Comparison of ENCODE assay signal across 8 mouse cellular contexts in the genomic region with DNA sequence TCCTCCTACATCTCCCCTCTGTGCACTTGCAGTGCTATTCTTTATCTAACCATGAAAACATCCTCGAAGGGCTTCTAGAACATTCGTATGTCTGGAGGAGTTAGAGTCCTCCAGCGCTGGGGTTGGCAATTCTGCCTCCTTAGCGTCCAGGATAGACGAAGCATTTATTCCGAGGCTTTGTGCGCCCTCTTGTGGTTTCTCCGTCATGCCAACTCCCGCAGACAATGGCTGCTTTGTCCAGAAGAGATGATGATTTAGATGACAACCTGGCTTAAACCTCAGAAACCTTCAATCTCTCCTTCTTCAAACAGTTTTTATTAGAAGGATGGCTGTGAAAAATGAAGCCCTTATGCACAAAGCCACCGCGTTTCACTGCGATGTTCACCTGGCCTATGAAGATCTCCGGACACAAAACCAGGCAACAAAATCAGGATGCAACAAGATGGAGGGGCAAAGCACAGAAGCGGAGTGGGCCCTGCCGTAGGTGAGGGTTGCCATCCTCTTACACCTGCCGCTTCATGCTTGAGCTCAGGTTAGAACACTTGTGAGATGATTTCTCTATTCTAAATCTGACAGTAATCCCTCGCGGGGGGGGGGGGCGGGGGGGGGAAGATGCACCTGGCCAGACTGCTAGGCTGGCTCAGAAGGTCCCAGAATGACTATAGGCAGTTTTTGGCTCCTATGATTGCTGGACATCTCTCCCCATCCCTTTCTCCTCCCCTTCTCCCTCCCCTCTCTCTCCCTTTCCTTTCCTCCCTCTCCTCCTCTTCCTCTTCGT. TPM values are rescaled to one million over a fixed set of nuclear protein-coding genes. Genes with fewer than 3 reads are reported as not detected.
A peak's percentile ranks its signal among the peaks of the same experiment; 100 is the strongest.
DNase-seq lines count a peak whose midpoint lies in the region; ATAC-seq and TF ChIP-seq lines count a peak whose summit lies in the region.

No protein-coding gene starts in this region.

- TF ChIP-seq EP300 in CH12.LX (IDR thresholded peaks at IDR 0.05; ENCODE audit: low read length): no peak
- no peak for TF ChIP-seq EP300 in stomach, postnatal 0 days (optimal IDR thresholded peaks at IDR 0.05)

- peaks cover 2 to 9% of the 10 kb centered on the region in 2 experiments; a peak in 3 of 4 replicates for H3K4me1 ChIP-seq in CH12.LX (ENCODE audit: control insufficient read depth in 1 of 2, insufficient read depth in 2 of 2)
- H3K4me1 ChIP-seq in forebrain, embryonic 14.5 days (ENCODE audit: control insufficient read depth, insufficient read depth, low read length): no peaks in the 10 kb centered on the region
- no peaks in the 10 kb centered on the region for H3K4me1 ChIP-seq in liver, embryonic 15.5 days (replicated peaks)
- H3K4me1 ChIP-seq in neural tube, embryonic 12.5 days: no peaks in the 10 kb centered on the region
- H3K4me1 ChIP-seq in stomach, postnatal 0 days (replicated peaks; ENCODE audit: control insufficient read depth, insufficient read depth): no peaks in the 10 kb centered on the region

- intact Hi-C loops in heart, postnatal 10 days (cut with DNase I): loop anchor here (2.0 to 10.0 kb wide), 6 partner anchors 472 to 1923 kb away; no protein-coding TSS in a partner anchor

- dilution Hi-C loops in CH12.LX (cut with MboI; ENCODE audit: extremely low pct_ligation_motif_present, extremely low pct_unique_long_range_greater_than_20kb, low sequenced_read_pairs): no loop called here

- H3K9ac ChIP-seq in CH12.LX (ENCODE audit: insufficient read depth, low read depth): no peak overlapping the region
- peak overlapping the region; percentile 47; the same call in 1 of the 2 replicates for H3K9ac ChIP-seq in forebrain, embryonic 14.5 days (ENCODE audit: low read length)
- no peak overlapping the region for H3K9ac ChIP-seq in liver, embryonic 15.5 days
- H3K9ac ChIP-seq in neural tube, embryonic 12.5 days: peak overlapping the region; percentile 21; the same call in 1 of the 2 replicates
- H3K9ac ChIP-seq in stomach, postnatal 0 days (ENCODE audit: low read length): no peak overlapping the region

- 29% methylated on average over 19 of the region's 20 CpGs for WGBS in forebrain, embryonic 14.5 days
- WGBS in liver, embryonic 15.5 days (ENCODE audit: insufficient replicate concordance): 18% methylated on average over 17 of the region's 20 CpGs
- 32% methylated on average over 20 of the region's 20 CpGs for WGBS in neural tube, embryonic 12.5 days
- 18% methylated on average over 18 of the region's 20 CpGs for WGBS in stomach, postnatal 0 days

- peak overlapping the region; percentile 62; the same call in 1 of the 2 replicates for H3K4me2 ChIP-seq in CH12.LX (ENCODE audit: insufficient read depth, low read depth, poor library complexity, severe bottlenecking)
- H3K4me2 ChIP-seq in forebrain, embryonic 14.5 days (ENCODE audit: low read length): peak overlapping the region; percentile 31
- H3K4me2 ChIP-seq in liver, embryonic 15.5 days: peak overlapping the region; percentile 33; the same call in 1 of the 2 replicates
- peak overlapping the region; percentile 35 for H3K4me2 ChIP-seq in neural tube, embryonic 12.5 days (replicated peaks)
- peak overlapping the region; percentile 32 for H3K4me2 ChIP-seq in stomach, postnatal 0 days (replicated peaks; ENCODE audit: low read depth)

- ATAC-seq in forebrain, embryonic 14.5 days: peak; percentile 93
- ATAC-seq in liver, embryonic 15.5 days (ENCODE audit: insufficient read depth): no peak
- peak; percentile 89 for ATAC-seq in neural tube, embryonic 12.5 days (ENCODE audit: low FRiP score, low read depth)
- peak; percentile 79 for ATAC-seq in stomach, postnatal 0 days (ENCODE audit: low FRiP score, low TSS enrichment)

- TF ChIP-seq RAD21 in CH12.LX (IDR thresholded peaks at IDR 0.05; ENCODE audit: low read depth, low read length): peak; percentile 88

- TF ChIP-seq CTCF in CH12.LX (conservative IDR thresholded peaks at IDR 0.05 in 1 of 2, IDR thresholded peaks at IDR 0.05 in 1 of 2; ENCODE audit: low read depth in 2 of 2, low read length in 2 of 2): peak; percentile 69 to 87; a peak in 3 of 4 replicates
- TF ChIP-seq CTCF in stomach, postnatal 0 days (IDR thresholded peaks at IDR 0.05; ENCODE audit: low read depth): peak; percentile 92

- peak; percentile 86 for DNase-seq in CH12.LX (ENCODE audit: extremely low read depth)
- DNase-seq in c-Kit-positive CD71-positive TER-119-positive erythroid progenitor cells, embryonic 14.5 days (ENCODE audit: low spot score): peak; percentile 41
- DNase-seq in forebrain, embryonic 14.5 days (ENCODE audit: low spot score): peak; percentile 96
- DNase-seq in heart, postnatal 10 days: peak; percentile 91 to 94
- DNase-seq in kidney, postnatal 4 days: peak; percentile 93 to 94
- peak; percentile 83 for DNase-seq in stomach, postnatal 0 days (ENCODE audit: low spot score)

- no peaks in the 10 kb centered on the region for H3K9me3 ChIP-seq in CH12.LX (replicated peaks; ENCODE audit: low read length)
- H3K9me3 ChIP-seq in forebrain, embryonic 14.5 days (replicated peaks; ENCODE audit: control insufficient read depth, low read length): no peaks in the 10 kb centered on the region
- no peaks in the 10 kb centered on the region for H3K9me3 ChIP-seq in liver, embryonic 15.5 days (replicated peaks)
- no peaks in the 10 kb centered on the region for H3K9me3 ChIP-seq in neural tube, embryonic 12.5 days
- no peaks in the 10 kb centered on the region for H3K9me3 ChIP-seq in stomach, postnatal 0 days (ENCODE audit: control insufficient read depth, low read length)

- TF ChIP-seq POLR2A in CH12.LX (IDR thresholded peaks at IDR 0.05; ENCODE audit: low read depth, low read length): no peak

- in situ Hi-C loops in CH12.LX (cut with MboI; ENCODE audit: low pct_ligation_motif_present, low pct_unique_long_range_greater_than_20kb, low sequenced_read_pairs): loop anchor here (25.0 kb wide), 1 partner anchor 483 kb away; no protein-coding TSS in a partner anchor

- H3K27me3 ChIP-seq in CH12.LX (replicated peaks): no peaks in the 10 kb centered on the region
- no peaks in the 10 kb centered on the region for H3K27me3 ChIP-seq in forebrain, embryonic 14.5 days (replicated peaks; ENCODE audit: control insufficient read depth, insufficient read depth, low read length)
- no peaks in the 10 kb centered on the region for H3K27me3 ChIP-seq in liver, embryonic 15.5 days
- H3K27me3 ChIP-seq in neural tube, embryonic 12.5 days (replicated peaks): no peaks in the 10 kb centered on the region
- H3K27me3 ChIP-seq in stomach, postnatal 0 days (ENCODE audit: control insufficient read depth, insufficient read depth, low read length): no peaks in the 10 kb centered on the region

- H3K79me2 ChIP-seq in CH12.LX (replicated peaks; ENCODE audit: control insufficient read depth, extremely low read depth, insufficient read depth, poor library complexity, severe bottlenecking): no peaks in the 10 kb centered on the region

- no peaks in the 10 kb centered on the region for H3K36me3 ChIP-seq in CH12.LX (replicated peaks in 1 of 2; ENCODE audit: control insufficient read depth in 1 of 2, insufficient read depth in 1 of 2, low read length in 1 of 2)
- H3K36me3 ChIP-seq in forebrain, embryonic 14.5 days (ENCODE audit: control insufficient read depth, insufficient read depth, low read length): no peaks in the 10 kb centered on the region
- H3K36me3 ChIP-seq in liver, embryonic 15.5 days (replicated peaks): no peaks in the 10 kb centered on the region
- H3K36me3 ChIP-seq in neural tube, embryonic 12.5 days: no peaks in the 10 kb centered on the region
- no peaks in the 10 kb centered on the region for H3K36me3 ChIP-seq in stomach, postnatal 0 days (ENCODE audit: control insufficient read depth, insufficient read depth, low read length)

- no peak overlapping the region for H3K27ac ChIP-seq in CH12.LX (ENCODE audit: insufficient read depth, low read depth)
- no peak overlapping the region for H3K27ac ChIP-seq in forebrain, embryonic 14.5 days (ENCODE audit: low read depth, low read length)
- no peak overlapping the region for H3K27ac ChIP-seq in liver, embryonic 15.5 days (replicated peaks)
- H3K27ac ChIP-seq in neural tube, embryonic 12.5 days: no peak overlapping the region
- 0 out of 2 replicates have a peak overlapping the region, but pooled peaks have one; percentile 30 for H3K27ac ChIP-seq in stomach, postnatal 0 days (replicated peaks)

- H3K4me3 ChIP-seq in CH12.LX (replicated peaks in 1 of 3; ENCODE audit: low read depth in 2 of 3, low read length in 2 of 3, poor library complexity in 1 of 3): no peak overlapping the region
- peak overlapping the region; percentile 13 for H3K4me3 ChIP-seq in forebrain, embryonic 14.5 days (ENCODE audit: low read depth, low read length)
- no peak overlapping the region for H3K4me3 ChIP-seq in liver, embryonic 15.5 days (replicated peaks)
- H3K4me3 ChIP-seq in neural tube, embryonic 12.5 days: no peak overlapping the region
- 0 out of 2 replicates have a peak overlapping the region, but pooled peaks have one; percentile 10 for H3K4me3 ChIP-seq in stomach, postnatal 0 days (ENCODE audit: low read depth, low read length)

TF ChIP-seq in CH12.LX, 34 proteins besides CTCF, POLR2A, EP300 and RAD21:
- TF ChIP-seq HCFC1 (IDR thresholded peaks at IDR 0.05; ENCODE audit: low read depth, low read length) (no peak), SMC3 (IDR thresholded peaks at IDR 0.05; ENCODE audit: low read depth, low read length) (peak; percentile 78)
TF ChIP-seq in CH12.LX: peak in this region for 1.

RNA-seq across cellular contexts. Expression of gene Msrb2, which starts 26.4 kb away (rescaled TPM):
- total RNA-seq in CH12.LX (2012; rRNA removed) (9.0 and 14.4 TPM in 2 replicates), CH12.LX (2014; rRNA removed) (21.6 and 30.2 TPM in 2 replicates)
- polyA plus RNA-seq in CH12.LX (2012; ENCODE audit: insufficient read length, low read depth): 27.8 and 32.7 TPM in 2 replicates
- polyA plus RNA-seq in forebrain, embryonic 14.5 days (2014; fragmentation: Nextera tagmentation; extraction: Ambion mirVana): 9.7 and 9.9 TPM in 2 replicates
- total RNA-seq in heart, postnatal 10 days (2021): 10 to 100 TPM; 39.0 to 50.1 TPM
- 7.8 and 8.8 TPM in 2 replicates for polyA plus RNA-seq in liver, embryonic 15.5 days (2015; fragmentation: Nextera tagmentation; extraction: Ambion mirVana)
- polyA plus RNA-seq in neural tube, embryonic 12.5 days (2016; fragmentation: Nextera tagmentation; extraction: Ambion mirVana): 12.6 and 13.2 TPM in 2 replicates
- 12.1 and 12.4 TPM in 2 replicates for polyA plus RNA-seq in stomach, postnatal 0 days (2015; fragmentation: Nextera tagmentation; extraction: Ambion mirVana)

Comparison
In these comparisons a context has a peak if more than half of its experiments do, and no peak if none do; other contexts are left out.
1. DNase-seq: peak in every context shown above with its lines; median percentile 96 in forebrain, embryonic 14.5 days; 94 in kidney, postnatal 4 days; 92 in heart, postnatal 10 days; 86 in CH12.LX; 83 in stomach, postnatal 0 days; 41 in c-Kit-positive CD71-positive TER-119-positive erythroid progenitor cells, embryonic 14.5 days.
2. H3K4me3 ChIP-seq: peak in forebrain, embryonic 14.5 days (single experiment) and stomach, postnatal 0 days (single experiment); none in CH12.LX (0 of 3), liver, embryonic 15.5 days (single experiment) and neural tube, embryonic 12.5 days (single experiment).
3. H3K9ac ChIP-seq: peak in forebrain, embryonic 14.5 days (single experiment) and neural tube, embryonic 12.5 days (single experiment); none in CH12.LX (single experiment), liver, embryonic 15.5 days (single experiment) and stomach, postnatal 0 days (single experiment).
4. Peak in every context shown above with its lines, with median percentiles within 50 percentile points of each other: H3K4me2 ChIP-seq.